Mouse (Mus musculus) bone marrow, adult 2 months (tissue): ENCODE data around the gene Nat8f5.
"Not testable (repeated sequence)": the region's sequence is repeated elsewhere in the genome, so short reads cannot be mapped to it uniquely, and the experiment has no call there.

Experiments
- CTCF ChIP-seq: fragments of 200-500 bp; IDR thresholded peaks from 2 replicates; pipeline ENCODE4 v1.5.1; 2011; ENCODE audit warnings: low read length, control low read depth; ENCODE audit not compliant: control insufficient read depth, insufficient read depth
- POLR2A ChIP-seq: fragments of 200-500 bp; IDR thresholded peaks from 2 replicates; pipeline ENCODE4 v1.6.1; 2011; ENCODE audit warnings: low read depth, mild to moderate bottlenecking, control low read depth, low read length, borderline replicate concordance; ENCODE audit not compliant: control insufficient read depth

GRCm38 (mm10) chr6:85869006-85869405 lies 48.2 kb upstream of the Nat8f5 start, which contains the start of gene Nat8f2:
- TF ChIP-seq CTCF, POLR2A: not testable (repeated sequence)
